Mouse (Mus musculus) induced T-regulatory cell, adult 2 months (primary cell): ENCODE results near the gene Kat2a.

Experiments
- DNase-seq: peaks from one replicate; pipeline ENCODE4 v3.0.0-alpha.2; 2012; ENCODE audit warnings: low read depth

Gene Kat2a

GRCm38 (mm10) chr11:100711783-100712615 lies at the start of gene Kat2a:
Kat2a (minus strand) TSS chr11:100712465.
- DNase-seq, result peak; percentile 78

GRCm38 (mm10) chr11:100761547-100762045 lies 49.3 kb upstream of the Kat2a start:
- DNase-seq, result peak; percentile 91

GRCm38 (mm10) chr11:100759611-100760233 lies 47.5 kb upstream of the Kat2a start, which contains the start of gene Kcnh4:
Kcnh4 (minus strand) TSS chr11:100759942.
- peak; percentile 94 for DNase-seq

- DNase-seq, result peak; percentile 68
Observed at GRCm38 (mm10) chr11:100758707-100759610, 46.7 kb upstream of the Kat2a start.

- DNase-seq, result peak; percentile 45
Observed at GRCm38 (mm10) chr11:100757566-100757965, 45.3 kb upstream of the Kat2a start.

GRCm38 (mm10) chr11:100756476-100756875 lies 44.2 kb upstream of the Kat2a start:
- no peak for DNase-seq

- DNase-seq, result no peak
Observed at GRCm38 (mm10) chr11:100754693-100755057, 42.4 kb upstream of the Kat2a start.

- no peak for DNase-seq
Observed at GRCm38 (mm10) chr11:100754021-100754692, 41.9 kb upstream of the Kat2a start.

- no peak for DNase-seq
Observed at GRCm38 (mm10) chr11:100752294-100752693, 40.0 kb upstream of the Kat2a start.

- no peak for DNase-seq
Observed at GRCm38 (mm10) chr11:100750127-100750526, 37.9 kb upstream of the Kat2a start.

GRCm38 (mm10) chr11:100749469-100749868 lies 37.2 kb upstream of the Kat2a start:
- no peak for DNase-seq

GRCm38 (mm10) chr11:100748620-100749019 lies 36.4 kb upstream of the Kat2a start:
- DNase-seq, result no peak

GRCm38 (mm10) chr11:100747114-100747513 lies 34.8 kb upstream of the Kat2a start:
- DNase-seq, result no peak

GRCm38 (mm10) chr11:100746546-100746945 lies 34.3 kb upstream of the Kat2a start:
- no peak for DNase-seq

- DNase-seq, result peak; percentile 79
Observed at GRCm38 (mm10) chr11:100745085-100745484, 32.8 kb upstream of the Kat2a start.

GRCm38 (mm10) chr11:100741348-100741747 lies 29.1 kb upstream of the Kat2a start:
- no peak for DNase-seq

- DNase-seq, result no peak
Observed at GRCm38 (mm10) chr11:100738749-100739148, 26.5 kb upstream of the Kat2a start.

GRCm38 (mm10) chr11:100738066-100738604 lies 25.9 kb upstream of the Kat2a start, which contains the start of gene Rab5c:
Rab5c (minus strand) TSS chr11:100738215.
- peak; percentile 99 for DNase-seq

GRCm38 (mm10) chr11:100737105-100737733 lies 25.0 kb upstream of the Kat2a start:
- DNase-seq, result peak; percentile 55

GRCm38 (mm10) chr11:100736746-100737080 lies 24.4 kb upstream of the Kat2a start:
- no peak for DNase-seq
